Mouse (Mus musculus): ENCODE data around the gene Eps8. TPM values are rescaled to one million over a fixed set of nuclear protein-coding genes. Genes with fewer than 3 reads are reported as not detected.

Gene Eps8
- polyA plus RNA-seq, 1 experiment from 2014 or later: 10.0 TPM

DNA sequence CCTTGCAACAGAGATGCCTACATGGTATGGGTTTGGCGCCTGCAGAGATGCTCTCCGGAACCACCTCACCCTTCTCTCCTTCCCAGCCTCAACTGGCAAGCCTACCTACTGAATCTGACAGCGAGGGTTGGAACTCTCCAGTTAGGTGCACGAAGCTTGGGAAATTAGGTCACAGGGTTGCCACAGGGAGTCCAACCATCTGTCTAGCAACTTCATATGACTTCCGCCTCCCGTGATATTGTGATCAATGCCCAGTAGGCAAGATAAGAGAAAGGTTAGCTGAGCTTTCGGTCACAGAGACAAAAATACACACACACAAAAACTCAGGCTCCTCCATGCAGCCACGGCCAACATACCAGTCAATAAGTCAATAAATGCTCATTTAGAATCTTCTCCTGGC lies 21.6 kb downstream of the Eps8 start:
- no peak overlapping the region for H3K27ac ChIP-seq (replicated peaks; ENCODE audit: low read depth, low read length)
- WGBS: 73% methylated on average over 8 of the region's 8 CpGs

DNA sequence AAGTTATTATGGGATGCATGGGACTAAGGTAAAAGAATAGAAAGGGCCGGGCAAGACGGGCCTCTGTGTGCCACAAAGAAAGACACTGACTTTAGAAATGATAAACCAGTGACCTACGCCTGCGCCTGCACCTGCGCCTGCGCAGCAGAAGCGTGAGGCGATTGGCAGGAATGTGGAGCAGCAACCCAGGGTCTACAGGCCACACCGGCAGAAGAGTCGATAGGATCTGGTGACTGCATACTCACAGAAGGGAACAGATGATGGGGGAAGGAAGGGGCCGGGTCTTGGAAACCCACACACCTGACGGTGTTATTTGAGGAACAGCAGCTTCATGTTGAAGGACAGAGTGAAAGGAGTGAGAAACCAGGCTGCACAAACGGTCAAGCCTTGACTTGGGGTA lies 24.3 kb downstream of the Eps8 start:
- Histone ChIP-seq H3K4me2 (ENCODE audit: low read depth, low read length) (no peak overlapping the region), H3K4me1 (ENCODE audit: control insufficient read depth, insufficient read depth, low read length) (no peaks in the 10 kb centered on the region), H3K4me3 (ENCODE audit: low read depth, low read length) (no peak overlapping the region), H3K9ac (replicated peaks; ENCODE audit: low read length) (no peak overlapping the region), H3K36me3 (replicated peaks; ENCODE audit: control insufficient read depth, insufficient read depth, low read depth, low read length) (no peaks in the 10 kb centered on the region), H3K27me3 (ENCODE audit: control insufficient read depth, insufficient read depth, low read length) (no peaks in the 10 kb centered on the region), H3K27ac (replicated peaks; ENCODE audit: low read depth, low read length) (no peak overlapping the region), H3K9me3 (replicated peaks; ENCODE audit: control insufficient read depth, low read length) (no peaks in the 10 kb centered on the region)
- ATAC-seq (replicated peaks; ENCODE audit: insufficient number of reproducible peaks, low FRiP score, low TSS enrichment, low read depth): no peak
- DNase-seq (ENCODE audit: low spot score): no peak
- WGBS: 86% methylated on average over 13 of the region's 13 CpGs

More for the DNA sequence above, 21.6 kb downstream of the Eps8 start:
- no peak for ATAC-seq (replicated peaks; ENCODE audit: insufficient number of reproducible peaks, low FRiP score, low TSS enrichment, low read depth)
- Histone ChIP-seq H3K4me3 (ENCODE audit: low read depth, low read length) (no peak overlapping the region), H3K4me1 (ENCODE audit: control insufficient read depth, insufficient read depth, low read length) (no peaks in the 10 kb centered on the region), H3K9ac (replicated peaks; ENCODE audit: low read length) (no peak overlapping the region), H3K4me2 (ENCODE audit: low read depth, low read length) (no peak overlapping the region), H3K36me3 (replicated peaks; ENCODE audit: control insufficient read depth, insufficient read depth, low read depth, low read length) (no peaks in the 10 kb centered on the region), H3K9me3 (replicated peaks; ENCODE audit: control insufficient read depth, low read length) (no peaks in the 10 kb centered on the region), H3K27me3 (ENCODE audit: control insufficient read depth, insufficient read depth, low read length) (no peaks in the 10 kb centered on the region)
- DNase-seq (ENCODE audit: low spot score): no peak

DNA sequence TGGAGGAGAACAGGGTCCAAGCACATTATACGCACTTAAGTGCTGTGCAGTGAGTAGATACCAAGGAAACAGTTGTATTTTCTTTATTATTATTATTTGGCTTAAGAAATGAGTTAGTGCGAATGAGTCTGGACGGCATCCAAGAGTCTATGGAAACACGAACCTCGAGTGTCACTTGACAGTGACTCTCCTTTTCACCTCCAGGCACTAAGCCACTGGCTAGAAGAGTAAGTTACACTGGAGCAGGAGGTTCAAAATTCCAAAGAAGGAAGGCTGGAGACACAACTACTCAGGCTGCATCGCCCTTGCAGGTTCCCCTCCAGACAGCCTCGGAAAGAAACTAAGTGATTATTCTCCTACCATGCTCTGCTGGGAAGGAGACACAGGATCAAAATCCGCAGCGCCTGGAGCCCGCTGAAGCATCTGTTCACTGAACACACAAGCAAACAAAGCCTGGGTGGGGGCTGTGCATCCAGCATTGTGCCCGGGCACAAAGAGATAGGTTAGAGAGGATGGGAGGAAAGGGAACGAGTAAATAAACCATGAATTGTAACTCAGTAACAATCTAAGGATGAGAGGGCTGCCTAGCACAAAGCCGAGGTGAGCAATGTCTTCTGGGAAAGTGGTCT lies 25.0 kb downstream of the Eps8 start:
- no peaks in the 10 kb centered on the region for H3K27me3 ChIP-seq (ENCODE audit: control insufficient read depth, insufficient read depth, low read length)
- no peaks in the 10 kb centered on the region for H3K4me1 ChIP-seq (ENCODE audit: control insufficient read depth, insufficient read depth, low read length)
- no peak overlapping the region for H3K27ac ChIP-seq (replicated peaks; ENCODE audit: low read depth, low read length)
- no peaks in the 10 kb centered on the region for H3K9me3 ChIP-seq (replicated peaks; ENCODE audit: control insufficient read depth, low read length)
- H3K36me3 ChIP-seq (replicated peaks; ENCODE audit: control insufficient read depth, insufficient read depth, low read depth, low read length): no peaks in the 10 kb centered on the region
- H3K4me2 ChIP-seq (ENCODE audit: low read depth, low read length): no peak overlapping the region
- H3K4me3 ChIP-seq (ENCODE audit: low read depth, low read length): no peak overlapping the region
- WGBS: 71% methylated on average over 13 of the region's 13 CpGs
- DNase-seq (ENCODE audit: low spot score): no peak
- ATAC-seq (replicated peaks; ENCODE audit: insufficient number of reproducible peaks, low FRiP score, low TSS enrichment, low read depth): no peak
- H3K9ac ChIP-seq (replicated peaks; ENCODE audit: low read length): no peak overlapping the region

DNA sequence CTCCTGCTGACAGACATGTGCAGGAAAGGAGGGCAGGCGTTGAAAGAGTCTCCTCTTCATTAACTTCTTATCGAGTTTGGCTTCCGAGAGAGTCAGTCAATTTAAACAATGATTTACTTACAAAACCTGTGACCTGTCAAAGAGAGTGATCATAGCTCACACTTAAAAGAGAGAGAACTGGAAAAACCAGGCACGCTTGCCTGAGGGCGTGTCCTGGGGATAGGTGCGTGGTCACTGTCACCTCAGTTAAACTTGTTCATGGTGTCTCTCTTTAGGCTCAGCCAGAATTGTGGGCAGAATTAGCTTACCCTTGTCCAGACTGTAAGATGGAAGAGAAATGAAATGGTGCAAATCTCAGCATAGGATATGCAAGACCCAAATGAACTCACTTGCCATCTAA lies 26.0 kb downstream of the Eps8 start:
- no peak for DNase-seq (ENCODE audit: low spot score)
- Histone ChIP-seq H3K36me3 (replicated peaks; ENCODE audit: control insufficient read depth, insufficient read depth, low read depth, low read length) (no peaks in the 10 kb centered on the region), H3K4me1 (ENCODE audit: control insufficient read depth, insufficient read depth, low read length) (no peaks in the 10 kb centered on the region), H3K4me2 (ENCODE audit: low read depth, low read length) (no peak overlapping the region), H3K9ac (replicated peaks; ENCODE audit: low read length) (no peak overlapping the region), H3K4me3 (ENCODE audit: low read depth, low read length) (no peak overlapping the region), H3K9me3 (replicated peaks; ENCODE audit: control insufficient read depth, low read length) (no peaks in the 10 kb centered on the region), H3K27me3 (ENCODE audit: control insufficient read depth, insufficient read depth, low read length) (no peaks in the 10 kb centered on the region), H3K27ac (replicated peaks; ENCODE audit: low read depth, low read length) (no peak overlapping the region)
- 87% methylated on average over 6 of the region's 6 CpGs for WGBS
- no peak for ATAC-seq (replicated peaks; ENCODE audit: insufficient number of reproducible peaks, low FRiP score, low TSS enrichment, low read depth)

DNA sequence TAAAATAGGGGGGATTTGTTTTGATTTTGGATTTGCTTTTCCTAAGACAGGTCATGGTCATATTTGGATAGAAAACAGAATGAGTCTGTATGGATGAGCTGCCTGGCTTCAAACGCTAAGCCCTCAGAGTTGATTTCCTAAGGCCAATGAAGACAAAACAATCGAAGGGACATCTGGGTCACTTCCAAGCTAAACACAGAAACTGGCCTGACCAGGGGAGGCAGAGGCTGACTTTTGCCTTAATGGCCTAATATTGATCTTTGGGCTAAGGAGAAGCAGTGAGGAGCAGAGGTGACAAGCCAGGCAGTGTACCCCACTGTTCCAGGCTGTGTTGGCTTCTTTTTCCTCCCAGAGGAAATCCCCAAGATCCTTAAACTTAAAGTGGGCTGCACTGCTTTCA lies 33.7 kb downstream of the Eps8 start:
- DNase-seq (ENCODE audit: low spot score): no peak

DNA sequence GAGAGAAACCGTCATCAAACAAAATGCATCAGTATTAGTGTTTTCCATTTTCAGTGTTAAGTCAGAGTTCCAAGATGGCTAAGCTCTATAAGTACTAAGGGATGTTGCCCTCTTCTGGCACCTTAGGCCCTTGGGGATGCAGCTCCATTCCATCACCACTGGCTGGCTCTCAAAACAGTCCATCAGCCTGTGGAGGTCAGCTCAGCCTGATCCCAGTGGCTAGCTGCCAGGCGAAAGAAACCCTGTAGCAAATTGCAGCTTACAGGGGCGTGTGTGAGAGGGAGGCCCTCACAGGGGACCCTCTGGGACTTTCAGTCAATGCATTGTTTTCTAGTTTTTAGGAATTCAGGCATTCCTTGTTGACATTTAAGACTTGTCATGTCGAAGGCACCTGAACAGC lies 40.8 kb downstream of the Eps8 start:
- 0 out of 2 replicates have a peak, but pooled peaks have one; percentile 29 for ATAC-seq (replicated peaks; ENCODE audit: insufficient number of reproducible peaks, low FRiP score, low TSS enrichment, low read depth)
- no peak for DNase-seq (ENCODE audit: low spot score)
- Histone ChIP-seq H3K27me3 (ENCODE audit: control insufficient read depth, insufficient read depth, low read length) (no peaks in the 10 kb centered on the region), H3K4me1 (ENCODE audit: control insufficient read depth, insufficient read depth, low read length) (no peaks in the 10 kb centered on the region), H3K4me3 (ENCODE audit: low read depth, low read length) (no peak overlapping the region), H3K36me3 (replicated peaks; ENCODE audit: control insufficient read depth, insufficient read depth, low read depth, low read length) (no peaks in the 10 kb centered on the region), H3K27ac (replicated peaks; ENCODE audit: low read depth, low read length) (no peak overlapping the region), H3K9me3 (replicated peaks; ENCODE audit: control insufficient read depth, low read length) (no peaks in the 10 kb centered on the region), H3K4me2 (ENCODE audit: low read depth, low read length) (no peak overlapping the region), H3K9ac (replicated peaks; ENCODE audit: low read length) (no peak overlapping the region)
- WGBS: 37% methylated on average over 4 of the region's 4 CpGs

More for the DNA sequence above, 33.7 kb downstream of the Eps8 start:
- Histone ChIP-seq H3K9ac (replicated peaks; ENCODE audit: low read length) (no peak overlapping the region), H3K36me3 (replicated peaks; ENCODE audit: control insufficient read depth, insufficient read depth, low read depth, low read length) (no peaks in the 10 kb centered on the region), H3K4me1 (ENCODE audit: control insufficient read depth, insufficient read depth, low read length) (no peaks in the 10 kb centered on the region), H3K27me3 (ENCODE audit: control insufficient read depth, insufficient read depth, low read length) (no peaks in the 10 kb centered on the region), H3K4me3 (ENCODE audit: low read depth, low read length) (no peak overlapping the region), H3K9me3 (replicated peaks; ENCODE audit: control insufficient read depth, low read length) (no peaks in the 10 kb centered on the region), H3K4me2 (ENCODE audit: low read depth, low read length) (no peak overlapping the region), H3K27ac (replicated peaks; ENCODE audit: low read depth, low read length) (no peak overlapping the region)
- 74% methylated on average over 2 of the region's 2 CpGs for WGBS
- no peak for ATAC-seq (replicated peaks; ENCODE audit: insufficient number of reproducible peaks, low FRiP score, low TSS enrichment, low read depth)

DNA sequence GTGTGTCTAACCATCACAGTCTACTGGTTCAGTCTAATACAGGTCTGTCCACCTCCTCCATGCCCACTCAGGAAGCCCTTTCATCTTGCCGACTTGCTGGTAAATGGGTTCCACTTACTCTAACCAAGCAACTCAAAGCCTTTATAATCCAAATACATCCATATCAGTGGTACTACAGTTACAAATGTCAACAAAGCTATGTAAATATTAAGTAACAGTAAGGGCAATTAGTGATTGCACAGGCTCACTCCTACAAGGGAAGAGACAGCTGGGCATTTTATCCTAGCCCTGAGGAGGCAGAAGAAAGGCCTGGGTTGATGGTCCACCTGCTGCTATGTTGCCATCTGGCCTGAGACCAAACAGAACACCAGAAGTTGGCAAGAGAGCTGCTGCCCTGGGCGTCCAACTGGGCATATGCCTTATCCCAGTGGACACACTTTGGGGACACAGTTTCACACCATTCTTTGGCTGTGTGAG lies 42.6 kb downstream of the Eps8 start:
- 85% methylated on average over 2 of the region's 2 CpGs for WGBS
- DNase-seq (ENCODE audit: low spot score) (no peak), ATAC-seq (replicated peaks; ENCODE audit: insufficient number of reproducible peaks, low FRiP score, low TSS enrichment, low read depth) (no peak)
- Histone ChIP-seq H3K9ac (replicated peaks; ENCODE audit: low read length) (no peak overlapping the region), H3K27me3 (ENCODE audit: control insufficient read depth, insufficient read depth, low read length) (no peaks in the 10 kb centered on the region), H3K4me1 (ENCODE audit: control insufficient read depth, insufficient read depth, low read length) (no peaks in the 10 kb centered on the region), H3K36me3 (replicated peaks; ENCODE audit: control insufficient read depth, insufficient read depth, low read depth, low read length) (no peaks in the 10 kb centered on the region), H3K4me2 (ENCODE audit: low read depth, low read length) (no peak overlapping the region), H3K9me3 (replicated peaks; ENCODE audit: control insufficient read depth, low read length) (no peaks in the 10 kb centered on the region), H3K4me3 (ENCODE audit: low read depth, low read length) (no peak overlapping the region), H3K27ac (replicated peaks; ENCODE audit: low read depth, low read length) (no peak overlapping the region)

DNA sequence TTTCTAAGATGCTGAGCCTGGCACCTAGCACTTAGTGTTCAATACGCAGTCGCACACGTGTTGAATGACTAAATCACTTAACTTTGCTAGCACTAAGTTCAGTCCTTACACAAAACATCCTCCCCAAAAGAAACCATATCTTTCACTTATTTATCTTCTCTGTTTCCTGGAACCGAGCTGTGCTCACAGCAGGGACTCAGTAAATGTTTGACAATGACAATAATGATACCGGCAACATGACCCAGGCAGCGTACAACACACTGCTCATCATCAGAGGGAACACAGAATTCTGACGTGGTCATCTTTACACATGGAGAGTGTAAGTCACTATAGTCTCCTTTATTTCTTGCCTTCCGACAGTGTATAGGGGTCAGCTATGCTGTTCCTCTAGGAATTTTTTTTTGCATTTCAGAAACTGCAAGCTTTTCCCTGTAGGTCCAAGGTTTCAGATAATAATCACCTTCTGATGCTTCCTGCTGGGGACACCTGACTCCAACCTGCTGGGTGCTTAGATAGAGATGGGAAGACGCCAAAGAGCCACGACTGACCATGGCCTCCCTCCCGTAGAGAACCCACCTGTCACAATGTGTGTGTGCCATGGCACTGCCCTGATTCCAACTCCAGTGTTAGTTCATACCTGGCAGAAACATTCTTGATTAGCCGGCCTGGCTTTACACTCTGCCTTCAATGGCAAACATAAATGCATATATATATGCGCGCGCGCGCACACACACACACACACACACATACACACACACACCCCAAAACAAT lies 46.3 kb downstream of the Eps8 start:
- no peak for DNase-seq (ENCODE audit: low spot score)
- Histone ChIP-seq H3K9ac (replicated peaks; ENCODE audit: low read length) (no peak overlapping the region), H3K36me3 (replicated peaks; ENCODE audit: control insufficient read depth, insufficient read depth, low read depth, low read length) (no peaks in the 10 kb centered on the region), H3K9me3 (replicated peaks; ENCODE audit: control insufficient read depth, low read length) (no peaks in the 10 kb centered on the region), H3K4me2 (ENCODE audit: low read depth, low read length) (no peak overlapping the region), H3K4me1 (ENCODE audit: control insufficient read depth, insufficient read depth, low read length) (no peaks in the 10 kb centered on the region), H3K4me3 (ENCODE audit: low read depth, low read length) (no peak overlapping the region), H3K27ac (replicated peaks; ENCODE audit: low read depth, low read length) (no peak overlapping the region), H3K27me3 (ENCODE audit: control insufficient read depth, insufficient read depth, low read length) (no peaks in the 10 kb centered on the region)
- no peak for ATAC-seq (replicated peaks; ENCODE audit: insufficient number of reproducible peaks, low FRiP score, low TSS enrichment, low read depth)
- 92% methylated on average over 17 of the region's 17 CpGs for WGBS

All from embryonic facial prominence, embryonic 11.5 days (tissue).